Mouse (Mus musculus) erythroblast, adult 5-6 weeks (primary cell): ENCODE data around the gene Atp9a. TPM values are rescaled to one million over a fixed set of nuclear protein-coding genes. Genes with fewer than 3 reads are reported as not detected.

Source experiments
- ATAC-seq: replicated peaks from 2 replicates; pipeline ENCODE4 v1.8.0; 2016; ENCODE audit warnings: moderate number of reproducible peaks, mild to moderate bottlenecking, moderate TSS enrichment, inconsistent platforms; ENCODE audit not compliant: poor library complexity, low FRiP score, severe bottlenecking
- total RNA-seq, 2 experiments: library from RNA; stranded (forward) in 1 of 2; stranded (reverse) in 1 of 2; fragments of 150-400 nt in 1 of 2; fragments of 200-764, 138-1000 nt in 1 of 2; gene quantifications; 2 replicates each; pipeline versions ENCODE4 v1.2.3 to v1.2.4; 2015 to 2017; ENCODE audit warnings: low replicate concordance in 2 of 2

The Atp9a gene
- total RNA-seq, 2 experiments from 2014 or later = not detected

GRCm38 (mm10) chr2:168654482-168654881 lies 87.7 kb downstream of the Atp9a start:
- ATAC-seq = no peak

GRCm38 (mm10) chr2:168651757-168652156 lies 90.5 kb downstream of the Atp9a start:
- no peak for ATAC-seq

GRCm38 (mm10) chr2:168648171-168648570 lies 94.0 kb downstream of the Atp9a start:
- no peak for ATAC-seq

GRCm38 (mm10) chr2:168644855-168645254 lies 97.4 kb downstream of the Atp9a start:
- no peak for ATAC-seq

- no peak for ATAC-seq
Observed at GRCm38 (mm10) chr2:168643524-168644177, 98.6 kb downstream of the Atp9a start.

- ATAC-seq = no peak
Observed at GRCm38 (mm10) chr2:168642187-168642586, 100.0 kb downstream of the Atp9a start.

- no peak for ATAC-seq
Observed at GRCm38 (mm10) chr2:168640460-168640859, 101.7 kb downstream of the Atp9a start.

GRCm38 (mm10) chr2:168634881-168635280 lies 107.3 kb downstream of the Atp9a start:
- no peak for ATAC-seq

GRCm38 (mm10) chr2:168633301-168633816 lies 108.8 kb downstream of the Atp9a start:
- ATAC-seq = no peak

- no peak for ATAC-seq
Observed at GRCm38 (mm10) chr2:168632543-168632942, 109.7 kb downstream of the Atp9a start.

GRCm38 (mm10) chr2:168628787-168629186 lies 113.4 kb downstream of the Atp9a start:
- 0 out of 2 replicates have a peak, but pooled peaks have one; percentile 46 for ATAC-seq

- no peak for ATAC-seq
Observed at GRCm38 (mm10) chr2:168627829-168628770, 114.1 kb downstream of the Atp9a start.

- no peak for ATAC-seq
Observed at GRCm38 (mm10) chr2:168626385-168626784, 115.8 kb downstream of the Atp9a start.

GRCm38 (mm10) chr2:168625091-168625490 lies 117.1 kb downstream of the Atp9a start:
- no peak for ATAC-seq

GRCm38 (mm10) chr2:168621111-168621802 lies 121.0 kb downstream of the Atp9a start:
- no peak for ATAC-seq

GRCm38 (mm10) chr2:168618205-168618717 lies 123.9 kb downstream of the Atp9a start:
- no peak for ATAC-seq

GRCm38 (mm10) chr2:168615160-168615559 lies 127.0 kb downstream of the Atp9a start:
- ATAC-seq = no peak

GRCm38 (mm10) chr2:168614170-168614872 lies 127.9 kb downstream of the Atp9a start:
- ATAC-seq = no peak
